Mouse (Mus musculus) ES-E14 (cell line): ENCODE measurements around the gene Dcpp3. TPM values are rescaled to one million over a fixed set of nuclear protein-coding genes. Genes with fewer than 3 reads are reported as not detected.
"Not testable (repeated sequence)": the region's sequence is repeated elsewhere in the genome, so short reads cannot be mapped to it uniquely, and the experiment has no call there.

Source experiments
- DNase-seq: peaks from one replicate; pipeline ENCODE4 v3.0.0-alpha.2; 2013; ENCODE audit warnings: low read depth, low spot score
- H3K27ac ChIP-seq: 2 replicates; pipeline ENCODE4 v1.5.1; 2012; ENCODE audit warnings: low read depth, mild to moderate bottlenecking, low read length, moderate library complexity, mixed read lengths; ENCODE audit not compliant: poor library complexity, insufficient read depth, severe bottlenecking
- H3K36me3 ChIP-seq: 2 replicates; pipeline ENCODE4 v1.6.1; 2012; ENCODE audit warnings: mild to moderate bottlenecking, low read length, moderate library complexity, mixed read lengths; ENCODE audit not compliant: control insufficient read depth, poor library complexity, insufficient read depth, severe bottlenecking
- H3K4me1 ChIP-seq, 2 experiments: fragments of 150-350 bp in 1 of 2; sonication (generic) in 1 of 2; 2 replicates each; pipeline ENCODE4 v1.6.1; 2012; ENCODE audit warnings: low read length in 2 of 2, mild to moderate bottlenecking in 1 of 2, mixed read lengths in 1 of 2; ENCODE audit not compliant: control insufficient read depth in 2 of 2, insufficient read depth in 2 of 2, poor library complexity in 1 of 2
- H3K4me3 ChIP-seq, 2 experiments: fragments of 150-350 bp in 1 of 2; sonication (generic) in 1 of 2; 2 replicates each; pipeline ENCODE4 v1.5.1; 2012; ENCODE audit warnings: low read length in 2 of 2, low read depth in 1 of 2, mild to moderate bottlenecking in 1 of 2, mixed read lengths in 1 of 2; ENCODE audit not compliant: insufficient read depth in 1 of 2, poor library complexity in 1 of 2, severe bottlenecking in 1 of 2
- H3K9ac ChIP-seq: 2 replicates; pipeline ENCODE4 v1.6.1; 2012; ENCODE audit warnings: low read depth, mild to moderate bottlenecking, low read length, mixed read lengths; ENCODE audit not compliant: poor library complexity, insufficient read depth, severe bottlenecking
- H3K9me3 ChIP-seq: fragments of 150-350 bp; sonication (generic); 2 replicates; pipeline ENCODE4 v1.6.1; 2012; ENCODE audit warnings: low read depth, mild to moderate bottlenecking, low read length; ENCODE audit not compliant: control insufficient read depth, insufficient read depth
- CHD2 ChIP-seq: IDR thresholded peaks from 2 replicates; pipeline ENCODE4 v1.6.1; 2014; ENCODE audit warnings: mild to moderate bottlenecking, low read depth, low read length, inconsistent platforms
- HCFC1 ChIP-seq: IDR thresholded peaks from 2 replicates; pipeline ENCODE4 v1.6.1; 2012; ENCODE audit warnings: low read length, inconsistent platforms, borderline replicate concordance; ENCODE audit not compliant: insufficient read depth
- MAFK ChIP-seq: IDR thresholded peaks from 2 replicates; pipeline ENCODE4 v1.6.1; 2014; ENCODE audit warnings: mild to moderate bottlenecking, low read depth, low read length, inconsistent platforms; ENCODE audit not compliant: insufficient read depth
- ZC3H11A ChIP-seq: IDR thresholded peaks from 2 replicates; pipeline ENCODE4 v1.6.1; 2012; ENCODE audit warnings: low read depth, mild to moderate bottlenecking, inconsistent platforms, low read length, borderline replicate concordance
- ZNF384 ChIP-seq: IDR thresholded peaks from 2 replicates; pipeline ENCODE4 v1.6.1; 2012; ENCODE audit warnings: low read depth, low read length, inconsistent platforms
- in situ Hi-C, 2 experiments: fragments of 600-800 bp; cut with MboI; formaldehyde crosslinking; loops; one replicate each; pipeline ENCODE4 v1.15.1; 2025; ENCODE audit warnings: low sequenced_read_pairs in 2 of 2, inconsistent platforms in 1 of 2; ENCODE audit not compliant: unreplicated experiment in 2 of 2
- total RNA-seq: library from RNA; depleted of rRNA; stranded (reverse); fragments of 300-350 nt; gene quantifications from 2 replicates; pipeline ENCODE4 v1.2.3, GENCODE M21; 2012

Gene Dcpp3
- total RNA-seq, 1 experiment, result not detected

DNA sequence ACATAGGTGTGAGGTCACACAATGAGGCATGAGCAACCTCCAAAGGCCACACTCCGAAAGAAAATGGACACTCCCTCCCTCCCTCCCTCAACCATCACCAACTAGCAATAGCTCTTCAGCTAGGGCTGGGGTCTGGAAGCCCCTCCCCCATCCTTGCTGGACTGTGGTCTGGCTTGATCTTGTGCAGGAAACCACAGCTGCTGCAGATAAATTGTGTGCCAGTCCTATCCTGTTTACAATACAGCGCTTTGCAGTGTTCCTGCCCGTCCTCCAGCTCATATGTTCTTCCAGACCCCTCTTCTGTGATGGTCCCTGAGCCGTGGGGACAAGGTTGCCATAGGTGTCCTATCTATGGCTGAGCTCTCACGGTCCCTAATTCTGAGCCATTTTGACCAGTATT lies 13.9 kb downstream of the Dcpp3 start:
- no peaks in the 10 kb centered on the region for H3K4me1 ChIP-seq
- H3K4me3 ChIP-seq, result no peak overlapping the region
- in situ Hi-C loops, result no loop called here
- no peaks in the 10 kb centered on the region for H3K36me3 ChIP-seq
- H3K9me3 ChIP-seq, result no peaks in the 10 kb centered on the region
- DNase-seq, result no peak
- TF ChIP-seq HCFC1 (no peak), CHD2 (no peak), MAFK (no peak), ZNF384 (no peak), ZC3H11A (no peak)
- H3K9ac ChIP-seq, result no peak overlapping the region
- H3K27ac ChIP-seq, result no peak overlapping the region

DNA sequence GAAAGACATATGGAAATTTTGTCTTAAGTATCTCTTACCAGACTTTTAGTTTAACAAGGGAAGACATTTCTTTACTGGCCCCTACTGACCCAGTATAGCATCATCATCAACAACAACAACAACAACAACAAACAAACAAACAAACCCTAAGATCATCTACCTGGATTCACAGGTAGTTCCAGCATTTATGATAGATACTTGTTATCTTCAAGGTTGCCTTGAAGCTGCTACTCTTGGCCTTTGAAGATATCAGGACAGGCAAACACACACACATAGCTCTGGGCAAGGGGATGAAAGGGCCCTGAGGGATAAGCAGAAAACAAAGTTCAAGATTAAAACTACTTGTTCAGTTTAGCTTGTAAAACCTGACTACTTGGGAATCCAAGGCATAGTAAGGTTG lies 24.1 kb downstream of the Dcpp3 start, which contains the start of gene Sbp:
TSS of gene Sbp (plus strand) at position 301 of the 400 bp plus-strand sequence.
- Histone ChIP-seq H3K9me3 (no peaks in the 10 kb centered on the region), H3K27ac (no peak within 1 kb of the TSS), H3K36me3 (no peaks in the 10 kb centered on the region), H3K4me1 (no peaks in the 10 kb centered on the region), H3K4me3 (no peak within 1 kb of the TSS), H3K9ac (no peak within 1 kb of the TSS)
- DNase-seq, result no peak
- TF ChIP-seq ZC3H11A, result no peak
- no peak for TF ChIP-seq HCFC1
- no peak for TF ChIP-seq MAFK
- TF ChIP-seq CHD2, result no peak
- no peak for TF ChIP-seq ZNF384
- in situ Hi-C loops, result no loop called here

GRCm38 (mm10) chr17:23947486-23947885 lies 30.2 kb downstream of the Dcpp3 start:
- H3K9me3 ChIP-seq, H3K9ac ChIP-seq, H3K4me3 ChIP-seq, in situ Hi-C loops, H3K27ac ChIP-seq, H3K36me3 ChIP-seq, DNase-seq, H3K4me1 ChIP-seq: not testable (repeated sequence)

DNA sequence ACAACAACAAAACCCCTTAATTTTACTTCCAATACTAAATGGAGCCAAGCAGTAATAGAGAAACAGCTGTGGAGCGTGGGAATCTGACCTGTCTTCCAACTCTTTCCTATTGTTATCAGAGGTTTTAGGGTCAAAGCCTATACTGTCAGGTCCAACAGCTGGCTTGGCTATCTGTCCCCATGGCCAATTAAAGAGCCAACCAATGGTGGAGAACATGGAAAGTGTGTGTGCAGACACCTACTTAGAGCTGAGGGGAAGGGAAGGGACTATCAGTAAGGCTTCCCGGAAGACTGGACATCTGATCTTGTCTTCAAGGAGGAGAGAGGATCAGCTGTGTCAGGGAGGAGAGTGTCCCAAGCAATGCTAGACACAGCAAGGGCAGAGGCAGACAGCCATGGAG lies 31.8 kb downstream of the Dcpp3 start:
- in situ Hi-C loops, result no loop called here
- no peak for TF ChIP-seq ZNF384
- TF ChIP-seq HCFC1, result no peak
- no peak for TF ChIP-seq MAFK
- no peak for TF ChIP-seq CHD2
- H3K4me3 ChIP-seq, result no peak overlapping the region
- no peaks in the 10 kb centered on the region for H3K9me3 ChIP-seq
- H3K4me1 ChIP-seq, result no peaks in the 10 kb centered on the region
- no peak overlapping the region for H3K27ac ChIP-seq
- DNase-seq, result no peak
- H3K36me3 ChIP-seq, result no peaks in the 10 kb centered on the region
- H3K9ac ChIP-seq, result no peak overlapping the region

GRCm38 (mm10) chr17:23950828-23951227 lies 33.6 kb downstream of the Dcpp3 start:
- DNase-seq, in situ Hi-C loops, H3K9ac ChIP-seq, H3K9me3 ChIP-seq, H3K36me3 ChIP-seq, H3K27ac ChIP-seq, H3K4me3 ChIP-seq, H3K4me1 ChIP-seq: not testable (repeated sequence)
